Mouse (Mus musculus): ENCODE measurements around the gene Irf2bp2. TPM values are rescaled to one million over a fixed set of nuclear protein-coding genes. Genes with fewer than 3 reads are reported as not detected.

The Irf2bp2 gene
- 10 to 100 TPM; 28.6 to 81.6 TPM for total RNA-seq (2021)
- long read RNA-seq, experiment 1, full-length matches to known transcripts: 85 of 105 reads
- long read RNA-seq, experiment 1, partial matches to known transcripts: 20 of 105 reads
- long read RNA-seq, experiment 1, other reads (novel, unspliced or antisense): 0 of 105 reads
- long read RNA-seq, experiment 2, full-length matches to known transcripts: 29 of 31 reads
- long read RNA-seq, experiment 2, partial matches to known transcripts: 0 of 31 reads
- long read RNA-seq, experiment 2, other reads (novel, unspliced or antisense): 2 of 31 reads

- intact Hi-C loops (cut with DNase I): loop anchor here (1.0 to 5.0 kb wide), 4 partner anchors 27 to 247 kb away; no protein-coding TSS in a partner anchor
- TF ChIP-seq CTCF (IDR thresholded peaks at IDR 0.05): no peak
- Histone ChIP-seq H3K4me3 (peak within 1 kb of the TSS; percentile 99), H3K27ac (peak within 1 kb of the TSS; percentile 100)
- DNase-seq: peak; percentile 95
These were observed at the start of gene Irf2bp2 for GRCm38 (mm10) chr8:126593889-126594480. Irf2bp2 (minus strand) TSS chr8:126593986.

- DNase-seq: no peak
- intact Hi-C loops (cut with DNase I): no loop called here
- TF ChIP-seq CTCF (IDR thresholded peaks at IDR 0.05): no peak
- Histone ChIP-seq H3K4me3 (no peak overlapping the region), H3K27ac (no peak overlapping the region)
These were observed 48.9 kb upstream of the Irf2bp2 start for GRCm38 (mm10) chr8:126642665-126643064.

- intact Hi-C loops (cut with DNase I): no loop called here
- Histone ChIP-seq H3K27ac (no peak overlapping the region), H3K4me3 (no peak overlapping the region)
- TF ChIP-seq CTCF (IDR thresholded peaks at IDR 0.05): no peak
- no peak for DNase-seq
These were observed 47.9 kb upstream of the Irf2bp2 start for GRCm38 (mm10) chr8:126641568-126642295.

- peak; percentile 66 for DNase-seq
- Histone ChIP-seq H3K27ac (peak overlapping the region; percentile 72), H3K4me3 (no peak overlapping the region)
- intact Hi-C loops (cut with DNase I): no loop called here
- TF ChIP-seq CTCF (IDR thresholded peaks at IDR 0.05): no peak
These were observed 45.4 kb upstream of the Irf2bp2 start for GRCm38 (mm10) chr8:126639161-126639560.

- Histone ChIP-seq H3K4me3 (no peak overlapping the region), H3K27ac (peak overlapping the region; percentile 72; the same call in 1 of the 2 replicates)
- TF ChIP-seq CTCF (IDR thresholded peaks at IDR 0.05): no peak
- DNase-seq: no peak
- intact Hi-C loops (cut with DNase I): no loop called here
These were observed 44.2 kb upstream of the Irf2bp2 start for GRCm38 (mm10) chr8:126638027-126638426.

- Histone ChIP-seq H3K4me3 (no peak overlapping the region), H3K27ac (peak overlapping the region; percentile 73)
- no peak for DNase-seq
- intact Hi-C loops (cut with DNase I): no loop called here
- TF ChIP-seq CTCF (IDR thresholded peaks at IDR 0.05): no peak
These were observed 40.8 kb upstream of the Irf2bp2 start for GRCm38 (mm10) chr8:126634541-126635048.

- TF ChIP-seq CTCF (IDR thresholded peaks at IDR 0.05): no peak
- intact Hi-C loops (cut with DNase I): no loop called here
- no peak overlapping the region for H3K27ac ChIP-seq
- DNase-seq: no peak
- no peak overlapping the region for H3K4me3 ChIP-seq
These were observed 34.8 kb upstream of the Irf2bp2 start for GRCm38 (mm10) chr8:126628616-126629015.

GRCm38 (mm10) chr8:126626415-126626814 is 32.6 kb upstream of the Irf2bp2 start:
- TF ChIP-seq CTCF (IDR thresholded peaks at IDR 0.05): no peak
- no peak for DNase-seq

GRCm38 (mm10) chr8:126622111-126622795 is 28.5 kb upstream of the Irf2bp2 start:
- no peak for DNase-seq
- Histone ChIP-seq H3K4me3 (no peak overlapping the region), H3K27ac (0 out of 2 replicates have a peak overlapping the region, but pooled peaks have one; percentile 17)
- intact Hi-C loops (cut with DNase I): no loop called here
- TF ChIP-seq CTCF (IDR thresholded peaks at IDR 0.05): no peak

More at GRCm38 (mm10) chr8:126626415-126626814, 32.6 kb upstream of the Irf2bp2 start:
- intact Hi-C loops (cut with DNase I): no loop called here
- H3K4me3 ChIP-seq: no peak overlapping the region
- H3K27ac ChIP-seq: no peak overlapping the region

GRCm38 (mm10) chr8:126620721-126621120 is 26.9 kb upstream of the Irf2bp2 start:
- no peak for DNase-seq
- no peak overlapping the region for H3K4me3 ChIP-seq
- H3K27ac ChIP-seq: no peak overlapping the region
- intact Hi-C loops (cut with DNase I): no loop called here
- no peak for TF ChIP-seq CTCF (IDR thresholded peaks at IDR 0.05)

GRCm38 (mm10) chr8:126619487-126619886 is 25.7 kb upstream of the Irf2bp2 start:
- no peak for TF ChIP-seq CTCF (IDR thresholded peaks at IDR 0.05)
- DNase-seq: no peak
- Histone ChIP-seq H3K27ac (peak overlapping the region; percentile 9), H3K4me3 (no peak overlapping the region)
- intact Hi-C loops (cut with DNase I): loop anchor here (5.0 kb wide), 2 partner anchors 43 to 88 kb away; no protein-coding TSS in a partner anchor

GRCm38 (mm10) chr8:126617665-126618064 is 23.9 kb upstream of the Irf2bp2 start:
- TF ChIP-seq CTCF (IDR thresholded peaks at IDR 0.05): no peak
- no peak overlapping the region for H3K4me3 ChIP-seq
- intact Hi-C loops (cut with DNase I): loop anchor here (5.0 kb wide), 2 partner anchors 45 to 90 kb away; no protein-coding TSS in a partner anchor
- peak overlapping the region; percentile 92 for H3K27ac ChIP-seq
- no peak for DNase-seq
